Mouse (Mus musculus) olfactory bulb, adult 2 months (tissue): ENCODE measurements around the gene Clcn5.

Experiments
- CTCF ChIP-seq: fragments of 200-500 bp; IDR thresholded peaks from 2 replicates; pipeline ENCODE4 v1.5.1; 2012; ENCODE audit warnings: low read depth, mild to moderate bottlenecking, low read length, moderate library complexity; ENCODE audit not compliant: insufficient read depth
- POLR2A ChIP-seq: fragments of 200-500 bp; IDR thresholded peaks from 2 replicates; pipeline ENCODE4 v1.6.1; 2012; ENCODE audit warnings: mild to moderate bottlenecking, low read depth, low read length, moderate library complexity; ENCODE audit not compliant: insufficient read depth

DNA sequence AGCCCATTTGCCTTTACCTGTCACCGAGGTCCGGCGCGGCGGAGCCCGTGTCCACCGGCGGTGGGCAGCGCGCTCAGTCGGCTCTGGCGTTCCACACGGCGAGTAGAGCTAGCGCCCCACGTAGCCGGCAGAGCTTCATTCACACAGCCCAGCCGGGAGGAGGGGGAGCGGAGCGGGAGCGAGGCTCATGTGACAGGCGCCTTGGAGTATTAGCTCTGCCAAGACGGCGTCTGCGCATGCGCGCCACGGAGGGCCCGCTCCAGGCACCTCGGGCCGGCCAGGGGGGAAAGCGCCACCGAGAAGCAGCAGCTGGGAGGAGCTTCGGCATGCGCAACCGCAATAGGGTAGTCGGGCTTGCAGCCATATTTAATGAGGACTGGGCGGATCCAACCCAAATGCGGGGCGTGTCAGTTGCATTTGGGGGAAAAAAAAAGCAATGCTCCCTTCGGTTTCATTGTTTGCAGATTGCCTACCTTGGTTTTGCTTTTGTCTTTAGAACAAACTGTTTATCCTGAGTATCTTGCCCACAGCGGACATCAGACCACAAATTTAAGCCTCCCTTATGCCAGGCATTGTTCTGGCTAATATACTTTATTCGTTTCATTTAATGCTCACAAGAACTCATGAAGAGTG is at the start of gene Clcn5:
- no peak for TF ChIP-seq CTCF
- 0 out of 2 replicates have a peak, but pooled peaks have one; percentile 19 for TF ChIP-seq POLR2A
